Mouse (Mus musculus): ENCODE data around the gene Selp.

DNA sequence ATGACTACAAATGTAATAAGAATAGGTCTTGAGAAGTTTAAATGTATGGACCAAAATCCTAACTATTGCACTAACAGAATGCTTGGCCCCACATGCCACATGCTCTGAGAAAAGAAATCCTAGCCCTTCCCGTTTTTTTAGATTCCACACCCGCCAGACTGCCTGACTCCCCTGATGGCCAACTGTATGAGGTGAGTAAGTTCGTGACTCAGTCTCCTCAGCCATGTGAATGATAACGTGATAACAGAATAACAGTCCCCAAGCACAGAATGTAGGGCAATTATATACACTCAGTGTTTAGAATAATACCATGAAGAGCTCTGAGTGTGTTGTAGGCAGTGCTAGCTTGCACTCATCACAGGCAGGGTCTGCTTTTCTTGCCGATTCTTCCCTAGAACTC is 784 bp upstream of the Selp start:
- no peak for TF ChIP-seq CTCF (IDR thresholded peaks at IDR 0.05; ENCODE audit: control insufficient read depth, insufficient read depth, low read length)
- no peak for TF ChIP-seq POLR2A (IDR thresholded peaks at IDR 0.05; ENCODE audit: borderline replicate concordance, control insufficient read depth, low read depth, low read length)
